Mouse (Mus musculus) gastrocnemius, postnatal 14 days (tissue): Measurements from ENCODE around the gene Wwtr1. TPM values are rescaled to one million over a fixed set of nuclear protein-coding genes. Genes with fewer than 3 reads are reported as not detected.

Experiments
- DNase-seq: peaks from one replicate; pipeline ENCODE4 v3.0.0; 2021; ENCODE audit warnings: mixed read lengths
- intact Hi-C: fragments of 180-260 bp; cut with DNase I; formaldehyde crosslinking; loops from one replicate; pipeline ENCODE4 v1.15.1; 2025; ENCODE audit warnings: low total_unique reads
- long read RNA-seq, 2 experiments: library from polyadenylated mRNA; stranded (forward); transcript quantifications; one replicate each; pipeline ENCODE4 v2.0.0; 2021
- total RNA-seq, 2 experiments: library from RNA; stranded (reverse); gene quantifications; 2 replicates each; pipeline ENCODE4 v1.2.3; 2021

Gene Wwtr1
- total RNA-seq = 10 to 100 TPM; 32.1 to 38.1 TPM
- long read RNA-seq, experiment 1, full-length matches to known transcripts = 33 of 39 reads
- long read RNA-seq, experiment 1, partial matches to known transcripts = 2 of 39 reads
- long read RNA-seq, experiment 1, other reads (novel, unspliced or antisense) = 4 of 39 reads
- long read RNA-seq, experiment 2, full-length matches to known transcripts = 39 of 43 reads
- long read RNA-seq, experiment 2, partial matches to known transcripts = 1 of 43 reads
- long read RNA-seq, experiment 2, other reads (novel, unspliced or antisense) = 3 of 43 reads

GRCm38 (mm10) chr3:57575660-57576055 is at the start of gene Wwtr1:
Wwtr1 (minus strand) TSS chr3:57575910.
- intact Hi-C loops = loop anchor here (10.0 kb wide), 1 partner anchor 101 kb away; no protein-coding TSS in a partner anchor
- DNase-seq = peak; percentile 92

- no peak for DNase-seq
- intact Hi-C loops = no loop called here
These were observed 44.0 kb upstream of the Wwtr1 start for GRCm38 (mm10) chr3:57619718-57620117.

- no peak for DNase-seq
- intact Hi-C loops = no loop called here
These were observed 39.9 kb upstream of the Wwtr1 start for GRCm38 (mm10) chr3:57615652-57616051.

- DNase-seq = no peak
- intact Hi-C loops = no loop called here
These were observed 36.8 kb upstream of the Wwtr1 start for GRCm38 (mm10) chr3:57612430-57612997.

- DNase-seq = no peak
- intact Hi-C loops = no loop called here
These were observed 36.1 kb upstream of the Wwtr1 start for GRCm38 (mm10) chr3:57611776-57612175.

GRCm38 (mm10) chr3:57604618-57605015 is 28.9 kb upstream of the Wwtr1 start:
- no peak for DNase-seq
- intact Hi-C loops = no loop called here

- intact Hi-C loops = no loop called here
- DNase-seq = no peak
These were observed 28.3 kb upstream of the Wwtr1 start for GRCm38 (mm10) chr3:57603891-57604617.

GRCm38 (mm10) chr3:57602610-57603009 is 26.9 kb upstream of the Wwtr1 start:
- intact Hi-C loops = no loop called here
- no peak for DNase-seq

- DNase-seq = no peak
- intact Hi-C loops = no loop called here
These were observed 20.9 kb upstream of the Wwtr1 start for GRCm38 (mm10) chr3:57596566-57596965.

- intact Hi-C loops = no loop called here
- DNase-seq = no peak
These were observed 19.8 kb upstream of the Wwtr1 start for GRCm38 (mm10) chr3:57595506-57595905.

- DNase-seq = no peak
- intact Hi-C loops = no loop called here
These were observed 10.3 kb upstream of the Wwtr1 start for GRCm38 (mm10) chr3:57585967-57586366.

- DNase-seq = no peak
- intact Hi-C loops = no loop called here
These were observed 7.8 kb upstream of the Wwtr1 start for GRCm38 (mm10) chr3:57583533-57583932.

- intact Hi-C loops = no loop called here
- DNase-seq = no peak
These were observed 4.9 kb upstream of the Wwtr1 start for GRCm38 (mm10) chr3:57580426-57581195.

GRCm38 (mm10) chr3:57576056-57576824 is 530 bp upstream of the Wwtr1 start:
- intact Hi-C loops = loop anchor here (10.0 kb wide), 1 partner anchor 101 kb away; no protein-coding TSS in a partner anchor

GRCm38 (mm10) chr3:57574885-57575659 is 638 bp downstream of the Wwtr1 start:
- DNase-seq = peak; percentile 58

More at GRCm38 (mm10) chr3:57576056-57576824, 530 bp upstream of the Wwtr1 start:
- DNase-seq = peak; percentile 80

GRCm38 (mm10) chr3:57573898-57574570 is 1.7 kb downstream of the Wwtr1 start:
- intact Hi-C loops = loop anchor here (10.0 kb wide), 1 partner anchor 99 kb away; no protein-coding TSS in a partner anchor
- no peak for DNase-seq

More at GRCm38 (mm10) chr3:57574885-57575659, 638 bp downstream of the Wwtr1 start:
- intact Hi-C loops = loop anchor here (10.0 kb wide), 1 partner anchor 100 kb away; no protein-coding TSS in a partner anchor

- DNase-seq = no peak
- intact Hi-C loops = loop anchor here (10.0 kb wide), 1 partner anchor 98 kb away; no protein-coding TSS in a partner anchor
These were observed 3.3 kb downstream of the Wwtr1 start for GRCm38 (mm10) chr3:57572331-57572975.
